In the genomic region with DNA sequence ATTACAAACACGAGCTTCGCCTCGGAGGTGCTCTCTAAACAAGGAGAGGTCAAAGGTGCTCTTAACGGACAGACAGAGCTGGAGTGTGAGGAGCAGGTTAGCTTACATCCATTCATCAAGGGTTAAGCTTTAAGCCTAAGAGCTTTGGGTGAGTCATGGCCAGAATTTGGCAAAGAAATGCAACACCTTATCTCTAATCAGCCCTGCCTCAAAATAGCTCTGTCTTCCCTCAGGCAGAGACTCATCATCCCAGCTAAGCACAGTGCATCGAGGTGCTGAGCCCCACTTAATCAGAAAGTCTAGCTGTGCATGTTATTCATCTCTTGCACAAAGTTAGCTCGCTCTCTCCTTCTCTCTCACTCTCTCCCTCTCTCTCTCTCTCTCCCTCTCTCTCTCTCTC, we compare ENCODE assay signal across 11 mouse cellular contexts. TPM values are rescaled to one million over a fixed set of nuclear protein-coding genes. Genes with fewer than 3 reads are reported as not detected.
DNase-seq lines count a peak whose midpoint lies in the region; ATAC-seq lines count a peak whose summit lies in the region.
"Had no signal": no experiment of that assay in that cellular context is flagged by ENCODE, and none has a peak within 500 bp of the region (broad histone marks: within the 10 kb centered on the region; RNA-seq: fewer than 3 reads in every experiment).

No protein-coding gene starts in this region.

- no peak overlapping the region for H3K9ac ChIP-seq in intestine, embryonic 15.5 days
- H3K9ac ChIP-seq: lung, embryonic 15.5 days; neural tube, embryonic 12.5 days had no signal

- DNase-seq in adrenal gland, postnatal 14 days, result peak; percentile 37
- DNase-seq in adrenal gland, postnatal 25 days, result no peak
- DNase-seq in ovary, adult 18-20 months (ENCODE audit: low spot score), result peak; percentile 50
- DNase-seq in ovary, postnatal 14 days (ENCODE audit: low spot score), result no peak
- DNase-seq in heart, adult 9 months (ENCODE audit: low spot score in 2 of 2), result peak; percentile 50 to 58
- peak; percentile 19 for DNase-seq in mesoderm, embryonic 11.5 days (ENCODE audit: low read depth, low spot score)
- DNase-seq in left cerebral cortex, adult 18-20 months (ENCODE audit: low spot score in 2 of 2), result no peak
- DNase-seq: kidney, postnatal 4 days had no signal

- no peak for ATAC-seq in intestine, embryonic 15.5 days

- H3K27ac ChIP-seq in intestine, embryonic 15.5 days, result no peak overlapping the region
- H3K27ac ChIP-seq: lung, embryonic 15.5 days; neural tube, embryonic 12.5 days had no signal

- 11% methylated on average over 6 of the region's 6 CpGs for WGBS in intestine, embryonic 15.5 days

- H3K9me3 ChIP-seq in intestine, embryonic 15.5 days, result no peaks in the 10 kb centered on the region
- H3K9me3 ChIP-seq: lung, embryonic 15.5 days; neural tube, embryonic 12.5 days had no signal

- no peaks in the 10 kb centered on the region for H3K27me3 ChIP-seq in intestine, embryonic 15.5 days (replicated peaks)
- H3K27me3 ChIP-seq: lung, embryonic 15.5 days; neural tube, embryonic 12.5 days had no signal

- H3K36me3 ChIP-seq in intestine, embryonic 15.5 days, result no peaks in the 10 kb centered on the region
- H3K36me3 ChIP-seq: lung, embryonic 15.5 days; neural tube, embryonic 12.5 days had no signal

- H3K4me1 ChIP-seq in intestine, embryonic 15.5 days (replicated peaks), result 0 out of 2 replicates have a peak, but pooled peaks cover 2% of the 10 kb centered on the region
- H3K4me1 ChIP-seq: neural tube, embryonic 12.5 days had no signal

- no peak overlapping the region for H3K4me2 ChIP-seq in intestine, embryonic 15.5 days (replicated peaks)
- H3K4me2 ChIP-seq: lung, embryonic 15.5 days; neural tube, embryonic 12.5 days had no signal

- H3K4me3 ChIP-seq in intestine, embryonic 15.5 days (replicated peaks), result no peak overlapping the region
- H3K4me3 ChIP-seq: lung, embryonic 15.5 days; neural tube, embryonic 12.5 days had no signal

RNA-seq across cellular contexts. Expression of a gene that starts 53.3 kb away (rescaled TPM):
- total RNA-seq in adrenal gland, postnatal 14 days (2021), result 91.4 and 116 TPM in 2 replicates
- total RNA-seq in adrenal gland, postnatal 25 days (2021), result 97.6 and 105 TPM in 2 replicates
- total RNA-seq in left cerebral cortex, adult 18-20 months (2021), result 10 to 100 TPM; 45.9 to 50.5 TPM
- polyA plus RNA-seq in intestine, embryonic 15.5 days (2015; fragmentation: Nextera tagmentation; extraction: Ambion mirVana), result 93.2 and 97.2 TPM in 2 replicates

Comparison
In these comparisons a context has a peak if more than half of its experiments do, and no peak if none do; other contexts are left out.
1. DNase-seq: peak in adrenal gland, postnatal 14 days (single experiment), ovary, adult 18-20 months (single experiment), heart, adult 9 months (2 of 2) and mesoderm, embryonic 11.5 days (single experiment); none in adrenal gland, postnatal 25 days (single experiment), ovary, postnatal 14 days (single experiment) and left cerebral cortex, adult 18-20 months (0 of 2).